In genomic region chr5:136052861-136053655, GRCm38 (mm10) we compare ENCODE assay signal across 15 mouse cellular contexts. TPM values are rescaled to one million over a fixed set of nuclear protein-coding genes. Genes with fewer than 3 reads are reported as not detected.
DNase-seq lines count a peak whose midpoint lies in the region; ATAC-seq and TF ChIP-seq lines count a peak whose summit lies in the region.
"Had no signal": no experiment of that assay in that cellular context is flagged by ENCODE, and none has a peak within 500 bp of the region (broad histone marks: within the 10 kb centered on the region; RNA-seq: fewer than 3 reads in every experiment).

No protein-coding gene starts in this region.

- ATAC-seq in embryonic facial prominence, embryonic 14.5 days (ENCODE audit: low read depth): no peak
- ATAC-seq in Patski: peak; percentile 42
- ATAC-seq in kidney, embryonic 16.5 days (ENCODE audit: low FRiP score, low TSS enrichment): no peak
- no peak for ATAC-seq in monocyte, adult 5-6 weeks (replicated peaks; ENCODE audit: insufficient number of reproducible peaks, low FRiP score, low TSS enrichment, poor library complexity, severe bottlenecking)
- ATAC-seq: hindbrain, embryonic 16.5 days had no signal

- H3K4me2 ChIP-seq in embryonic facial prominence, embryonic 14.5 days (ENCODE audit: low read depth, low read length): no peak overlapping the region
- no peak overlapping the region for H3K4me2 ChIP-seq in kidney, embryonic 16.5 days (replicated peaks; ENCODE audit: low read depth, low read length)
- H3K4me2 ChIP-seq: heart, embryonic 13.5 days; neural tube, embryonic 12.5 days had no signal

- peaks cover 9% of the 10 kb centered on the region for H3K4me1 ChIP-seq in embryonic facial prominence, embryonic 14.5 days (ENCODE audit: control insufficient read depth, insufficient read depth, low read length)
- peaks cover 25% of the 10 kb centered on the region for H3K4me1 ChIP-seq in embryonic facial prominence, embryonic 10.5 days
- peaks cover 40% of the 10 kb centered on the region for H3K4me1 ChIP-seq in kidney, embryonic 16.5 days (ENCODE audit: insufficient read depth, low read length)

- POLR2A ChIA-PET in Patski (lab: Charles Lee): interaction anchor here (0.7 kb wide), 1 partner anchor 36 kb away, joined by 4 read pairs; no protein-coding TSS in a partner anchor

- H3K36me3 ChIP-seq in embryonic facial prominence, embryonic 14.5 days (ENCODE audit: control insufficient read depth, insufficient read depth, low read length): no peaks in the 10 kb centered on the region
- no peaks in the 10 kb centered on the region for H3K36me3 ChIP-seq in embryonic facial prominence, embryonic 10.5 days (replicated peaks)
- H3K36me3 ChIP-seq in kidney, embryonic 16.5 days (ENCODE audit: insufficient read depth, low read length): no peaks in the 10 kb centered on the region
- H3K36me3 ChIP-seq: heart, embryonic 13.5 days; neural tube, embryonic 12.5 days had no signal

- H3K9ac ChIP-seq in embryonic facial prominence, embryonic 14.5 days (ENCODE audit: low read depth, low read length): no peak overlapping the region
- H3K9ac ChIP-seq in kidney, embryonic 16.5 days (replicated peaks; ENCODE audit: low read length): no peak overlapping the region
- H3K9ac ChIP-seq: heart, embryonic 13.5 days; neural tube, embryonic 12.5 days had no signal

- no peaks in the 10 kb centered on the region for H3K27me3 ChIP-seq in embryonic facial prominence, embryonic 14.5 days (replicated peaks; ENCODE audit: control insufficient read depth, insufficient read depth, low read length)
- peaks cover 6% of the 10 kb centered on the region for H3K27me3 ChIP-seq in embryonic facial prominence, embryonic 10.5 days (replicated peaks; ENCODE audit: low read depth, poor library complexity, severe bottlenecking)
- no peaks in the 10 kb centered on the region for H3K27me3 ChIP-seq in Patski
- H3K27me3 ChIP-seq in kidney, embryonic 16.5 days (ENCODE audit: insufficient read depth, low read length): no peaks in the 10 kb centered on the region
- H3K27me3 ChIP-seq: neural tube, embryonic 12.5 days had no signal

- CTCF ChIA-PET in Patski (lab: Charles Lee): interaction anchor here (0.8 to 4.9 kb wide), 3 partner anchors 8 to 66 kb away, joined by 3 to 35 read pairs (median 3); no protein-coding TSS in a partner anchor

- in situ Hi-C loops in Patski (cut with MboI; ENCODE audit: low pct_unique_long_range_greater_than_20kb): no loop called here

- TF ChIP-seq CTCF in Patski (IDR thresholded peaks at IDR 0.05): no peak

- H3K9me3 ChIP-seq in embryonic facial prominence, embryonic 14.5 days (ENCODE audit: control insufficient read depth, low read length): no peaks in the 10 kb centered on the region
- H3K9me3 ChIP-seq in embryonic facial prominence, embryonic 10.5 days: no peaks in the 10 kb centered on the region
- no peaks in the 10 kb centered on the region for H3K9me3 ChIP-seq in kidney, embryonic 16.5 days (ENCODE audit: low read length)
- H3K9me3 ChIP-seq: heart, embryonic 13.5 days; neural tube, embryonic 12.5 days had no signal

- WGBS in embryonic facial prominence, embryonic 14.5 days: 72% methylated on average over 8 of the region's 8 CpGs
- 82% methylated on average over 8 of the region's 8 CpGs for WGBS in embryonic facial prominence, embryonic 10.5 days
- WGBS in kidney, embryonic 16.5 days: 72% methylated on average over 8 of the region's 8 CpGs

- intact Hi-C loops in left cerebral cortex, postnatal 25 days (cut with DNase I): no loop called here

- H3K4me3 ChIP-seq in embryonic facial prominence, embryonic 14.5 days (ENCODE audit: low read depth, low read length): no peak overlapping the region
- no peak overlapping the region for H3K4me3 ChIP-seq in embryonic facial prominence, embryonic 10.5 days
- H3K4me3 ChIP-seq in kidney, embryonic 16.5 days (ENCODE audit: low read length): no peak overlapping the region
- H3K4me3 ChIP-seq: heart, embryonic 13.5 days; neural tube, embryonic 12.5 days had no signal

- peak; percentile 19 for DNase-seq in embryonic facial prominence, embryonic 14.5 days (ENCODE audit: low spot score)
- DNase-seq in embryonic facial prominence, embryonic 10.5 days (ENCODE audit: low spot score): no peak
- peak; percentile 91 for DNase-seq in Patski (ENCODE audit: low read depth, low spot score)
- peak; percentile 73 for DNase-seq in lung, postnatal 36 days
- DNase-seq in left cerebral cortex, postnatal 25 days (ENCODE audit: low spot score in 2 of 2): no peak
- DNase-seq in embryo, embryonic 10.5 days (ENCODE audit: low spot score): no peak
- DNase-seq: layer of hippocampus, adult 9-11 months; liver had no signal

- H3K27ac ChIP-seq in embryonic facial prominence, embryonic 14.5 days (replicated peaks; ENCODE audit: low read depth, low read length): no peak overlapping the region
- no peak overlapping the region for H3K27ac ChIP-seq in embryonic facial prominence, embryonic 10.5 days (replicated peaks)
- peak overlapping the region; percentile 54 for H3K27ac ChIP-seq in kidney, embryonic 16.5 days (ENCODE audit: low read length)
- H3K27ac ChIP-seq: neural tube, embryonic 12.5 days had no signal

RNA-seq across cellular contexts. Expression of gene Upk3bl, which starts 1.2 kb away (rescaled TPM):
- polyA plus RNA-seq in embryonic facial prominence, embryonic 14.5 days (2014; fragmentation: Nextera tagmentation; extraction: Ambion mirVana): 17.1 and 28.1 TPM in 2 replicates
- 6.0 and 6.7 TPM in 2 replicates for polyA plus RNA-seq in embryonic facial prominence, embryonic 10.5 days (2016; fragmentation: Nextera tagmentation; extraction: Ambion mirVana)
- 5.7 TPM for polyA plus RNA-seq in Patski (2021)
- 2.2 and 3.6 TPM in 2 replicates for polyA plus RNA-seq in kidney, embryonic 16.5 days (2015; fragmentation: Nextera tagmentation; extraction: Ambion mirVana)
- not detected for total RNA-seq in left cerebral cortex, postnatal 25 days (2021)
- not detected in 3 replicates for total RNA-seq in monocyte, adult 5-6 weeks (2017)
- total RNA-seq: common myeloid progenitor, adult 5-6 weeks; gastrocnemius, adult 18-20 months had no signal
- polyA plus RNA-seq: hindbrain, embryonic 16.5 days had no signal

RNA-seq across cellular contexts. Expression of gene Upk3b, which starts 14.8 kb away (rescaled TPM):
- 0.50 and 1.4 TPM in 2 replicates for polyA plus RNA-seq in embryonic facial prominence, embryonic 14.5 days (2014; fragmentation: Nextera tagmentation; extraction: Ambion mirVana)
- 0.32 and 0.78 TPM in 2 replicates for polyA plus RNA-seq in embryonic facial prominence, embryonic 10.5 days (2016; fragmentation: Nextera tagmentation; extraction: Ambion mirVana)
- polyA plus RNA-seq in Patski (2021): 0.95 TPM
- polyA plus RNA-seq in kidney, embryonic 16.5 days (2015; fragmentation: Nextera tagmentation; extraction: Ambion mirVana): 3.6 and 6.1 TPM in 2 replicates
- total RNA-seq in left cerebral cortex, postnatal 25 days (2021): not detected
- not detected in 3 replicates for total RNA-seq in monocyte, adult 5-6 weeks (2017)
- total RNA-seq: common myeloid progenitor, adult 5-6 weeks had no signal

RNA-seq across cellular contexts. Expression of gene Rasa4, which starts 30.7 kb away (rescaled TPM):
- 11.4 and 13.8 TPM in 2 replicates for polyA plus RNA-seq in embryonic facial prominence, embryonic 14.5 days (2014; fragmentation: Nextera tagmentation; extraction: Ambion mirVana)
- polyA plus RNA-seq in embryonic facial prominence, embryonic 10.5 days (2016; fragmentation: Nextera tagmentation; extraction: Ambion mirVana): 2.4 and 4.7 TPM in 2 replicates
- 8.7 TPM for polyA plus RNA-seq in Patski (2021)
- polyA plus RNA-seq in kidney, embryonic 16.5 days (2015; fragmentation: Nextera tagmentation; extraction: Ambion mirVana): 15.9 and 18.5 TPM in 2 replicates
- total RNA-seq in left cerebral cortex, postnatal 25 days (2021): 1 to 10 TPM; 3.5 to 5.0 TPM
- total RNA-seq in monocyte, adult 5-6 weeks (2017): 20.8 to 45.1 TPM (median 32.3 TPM) in 3 replicates

RNA-seq across cellular contexts. Expression of gene Dtx2, which starts 58.5 kb away (rescaled TPM):
- 25.2 and 25.7 TPM in 2 replicates for polyA plus RNA-seq in embryonic facial prominence, embryonic 14.5 days (2014; fragmentation: Nextera tagmentation; extraction: Ambion mirVana)
- 38.5 and 39.2 TPM in 2 replicates for polyA plus RNA-seq in embryonic facial prominence, embryonic 10.5 days (2016; fragmentation: Nextera tagmentation; extraction: Ambion mirVana)
- polyA plus RNA-seq in Patski (2021): 22.2 TPM
- polyA plus RNA-seq in kidney, embryonic 16.5 days (2015; fragmentation: Nextera tagmentation; extraction: Ambion mirVana): 32.9 and 36.3 TPM in 2 replicates
- total RNA-seq in left cerebral cortex, postnatal 25 days (2021): 1 to 10 TPM; 8.5 to 8.7 TPM
- total RNA-seq in monocyte, adult 5-6 weeks (2017): 5.4 to 11.2 TPM (median 6.8 TPM) in 3 replicates

Comparison
In these comparisons a context has a peak if more than half of its experiments do, and no peak if none do; other contexts are left out.
1. DNase-seq: peak in embryonic facial prominence, embryonic 14.5 days (single experiment), Patski (single experiment) and lung, postnatal 36 days (single experiment); none in embryonic facial prominence, embryonic 10.5 days (single experiment), left cerebral cortex, postnatal 25 days (0 of 2) and embryo, embryonic 10.5 days (single experiment).